Mouse (Mus musculus): ENCODE data around the gene Eral1. TPM values are rescaled to one million over a fixed set of nuclear protein-coding genes. Genes with fewer than 3 reads are reported as not detected.
A peak's percentile ranks its signal among the peaks of the same experiment; 100 is the strongest.

Eral1 gene
- polyA plus RNA-seq, 1 experiment from 2014 or later, result 32.7 TPM

DNA sequence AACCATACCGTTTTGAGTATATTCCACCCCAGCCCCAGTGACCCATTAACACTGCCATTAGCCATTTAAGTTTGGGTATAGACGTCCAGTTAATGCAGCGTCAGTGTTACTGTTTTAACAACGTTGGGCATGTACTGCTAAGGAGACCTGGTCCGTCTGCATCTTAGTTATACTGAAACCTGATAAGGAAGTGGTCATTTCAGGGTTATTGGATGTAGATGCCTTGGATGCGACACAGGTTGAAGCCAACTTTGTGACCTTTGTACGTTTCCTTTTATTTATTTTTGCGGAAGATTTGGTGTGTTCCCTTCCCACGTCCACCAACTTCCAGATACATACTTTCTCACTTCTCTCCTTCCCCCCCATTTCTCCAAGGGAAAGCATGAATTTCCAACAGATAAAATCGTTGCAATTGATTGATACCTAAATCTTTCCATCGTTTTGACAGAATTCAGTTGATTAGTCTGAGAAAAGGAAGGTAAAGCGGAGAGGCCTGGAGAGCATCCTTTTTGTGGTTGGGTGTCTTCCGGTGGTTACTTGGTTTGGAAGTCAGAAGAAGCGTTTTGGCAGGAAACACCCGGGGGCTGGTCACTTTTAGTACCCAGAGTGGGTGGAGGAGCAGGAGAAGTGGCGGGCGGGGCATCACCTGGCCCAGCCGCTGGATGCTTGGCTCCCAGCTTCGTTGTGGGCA lies 34.6 kb upstream of the Eral1 start:
- H3K27me3 ChIP-seq, result no peaks in the 10 kb centered on the region
- peak overlapping the region; percentile 94 for H3K27ac ChIP-seq
- peak overlapping the region; percentile 67 for H3K4me2 ChIP-seq (replicated peaks)
- H3K9ac ChIP-seq (replicated peaks), result peak overlapping the region; percentile 80
- H3K36me3 ChIP-seq, result peaks cover under 1% of the 10 kb centered on the region; the same call in 1 of the 2 replicates
- peak overlapping the region; percentile 69 for H3K4me3 ChIP-seq (replicated peaks)
- no peaks in the 10 kb centered on the region for H3K9me3 ChIP-seq
- no peak for ATAC-seq
- peaks cover 56% of the 10 kb centered on the region for H3K4me1 ChIP-seq (replicated peaks)
- WGBS, result 10% methylated on average over 19 of the region's 19 CpGs

- H3K4me1 ChIP-seq (replicated peaks), result peaks cover 44% of the 10 kb centered on the region
- 64% methylated on average over 2 of the region's 2 CpGs for WGBS
Observed at GRCm38 (mm10) chr11:78113616-78114015, 33.4 kb upstream of the Eral1 start.

DNA sequence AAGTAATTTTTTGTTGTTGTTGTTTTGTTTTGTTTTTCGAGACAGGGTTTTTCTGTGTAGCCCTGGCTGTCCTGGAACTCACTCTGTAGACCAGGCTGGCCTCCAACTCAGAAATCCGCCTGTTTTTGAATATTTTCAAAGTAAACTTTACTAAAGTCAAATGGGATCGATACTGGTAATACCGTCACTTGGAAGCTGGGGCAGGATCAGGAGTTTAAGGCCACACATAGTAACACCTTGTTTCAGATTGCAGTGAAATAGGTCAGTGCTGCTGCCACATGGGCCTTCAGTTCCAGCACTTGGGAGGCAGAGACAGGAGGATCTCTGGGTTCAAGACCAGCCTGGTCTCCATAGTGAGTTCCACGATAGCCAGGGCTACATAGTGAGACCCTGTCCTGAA lies 24.3 kb upstream of the Eral1 start:
- Histone ChIP-seq H3K9ac (replicated peaks) (no peak overlapping the region), H3K36me3 (peaks cover 12% of the 10 kb centered on the region; the same call in 1 of the 2 replicates), H3K9me3 (no peaks in the 10 kb centered on the region), H3K4me3 (replicated peaks) (no peak overlapping the region), H3K4me1 (replicated peaks) (no peaks in the 10 kb centered on the region), H3K4me2 (replicated peaks) (no peak overlapping the region), H3K27me3 (no peaks in the 10 kb centered on the region), H3K27ac (no peak overlapping the region)
- no peak for ATAC-seq
- WGBS, result 97% methylated on average over 5 of the region's 5 CpGs

More at GRCm38 (mm10) chr11:78113616-78114015, 33.4 kb upstream of the Eral1 start:
- no peak overlapping the region for H3K9ac ChIP-seq (replicated peaks)
- no peaks in the 10 kb centered on the region for H3K36me3 ChIP-seq
- no peaks in the 10 kb centered on the region for H3K9me3 ChIP-seq
- peak overlapping the region; percentile 51 for H3K27ac ChIP-seq
- H3K4me2 ChIP-seq (replicated peaks), result no peak overlapping the region
- no peaks in the 10 kb centered on the region for H3K27me3 ChIP-seq
- no peak overlapping the region for H3K4me3 ChIP-seq (replicated peaks)
- ATAC-seq, result no peak

DNA sequence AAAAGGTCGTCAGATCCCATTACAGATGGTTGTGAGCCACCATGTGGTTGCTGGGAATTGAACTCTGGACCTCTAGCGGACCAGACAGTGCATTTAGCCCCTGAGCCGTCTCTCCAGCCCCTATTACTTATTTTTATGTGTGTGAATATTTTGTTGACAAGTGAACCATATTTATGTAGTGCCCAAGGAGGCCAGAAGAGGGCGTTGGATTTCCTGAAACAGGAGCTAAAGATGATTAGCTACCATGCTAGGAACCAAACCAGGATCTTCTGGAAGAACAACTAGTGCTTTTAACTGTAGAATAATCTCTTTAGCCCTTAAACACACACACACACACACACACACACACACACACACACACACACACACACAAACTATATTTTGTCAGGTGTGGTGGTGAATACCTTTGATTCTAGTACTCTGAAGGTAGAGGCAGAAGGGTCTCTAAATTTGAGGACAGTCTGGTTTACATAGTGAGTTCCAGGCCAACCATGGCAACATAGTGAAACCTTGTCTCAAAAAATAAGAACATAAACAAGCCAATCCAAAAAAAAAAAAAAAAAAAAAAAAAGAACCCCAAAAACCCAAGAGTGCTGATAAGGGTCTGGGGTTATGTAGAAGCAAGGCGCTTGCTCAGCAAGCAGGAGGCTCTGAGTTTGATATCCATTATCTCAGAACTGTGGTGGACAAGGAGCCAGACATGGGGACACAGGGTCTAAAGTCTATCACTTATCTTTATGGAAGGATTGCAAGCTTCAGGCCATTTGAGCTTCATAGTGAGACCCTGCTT lies 23.0 kb upstream of the Eral1 start:
- Histone ChIP-seq H3K27ac (no peak overlapping the region), H3K27me3 (no peaks in the 10 kb centered on the region), H3K36me3 (peaks cover 12% of the 10 kb centered on the region; the same call in 1 of the 2 replicates), H3K4me1 (replicated peaks) (peaks cover 3% of the 10 kb centered on the region; the same call in 1 of the 2 replicates), H3K4me2 (replicated peaks) (no peak overlapping the region), H3K9ac (replicated peaks) (no peak overlapping the region), H3K4me3 (replicated peaks) (no peak overlapping the region), H3K9me3 (no peaks in the 10 kb centered on the region)
- 70% methylated on average over 5 of the region's 5 CpGs for WGBS
- no peak for ATAC-seq

DNA sequence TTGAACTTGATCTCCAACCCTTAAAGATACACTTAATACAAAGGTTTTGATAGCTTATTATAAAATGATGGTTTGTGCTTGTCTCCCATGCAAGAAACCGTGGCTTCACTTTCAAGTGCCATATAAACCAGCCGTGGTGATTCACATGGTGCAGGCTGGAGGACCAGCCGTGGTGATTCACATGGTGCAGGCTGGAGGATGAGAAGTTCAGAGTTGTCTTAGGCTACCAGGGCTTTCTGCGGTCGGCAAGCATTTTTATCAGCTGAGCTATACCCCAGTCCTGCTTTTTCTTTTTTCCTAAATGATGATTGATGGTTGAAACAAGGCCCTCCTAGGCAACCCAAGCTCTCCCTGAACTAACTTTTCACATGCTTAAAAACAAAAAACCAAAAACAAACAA lies 22.0 kb upstream of the Eral1 start:
- ATAC-seq, result no peak
- WGBS, result 86% methylated on average over 5 of the region's 5 CpGs
- H3K9ac ChIP-seq (replicated peaks), result no peak overlapping the region

GRCm38 (mm10) chr11:78100746-78101145 lies 20.6 kb upstream of the Eral1 start:
- no peak for ATAC-seq
- 91% methylated on average over 11 of the region's 11 CpGs for WGBS
- no peaks in the 10 kb centered on the region for H3K27me3 ChIP-seq
- H3K4me1 ChIP-seq (replicated peaks), result peaks cover 25% of the 10 kb centered on the region
- no peak overlapping the region for H3K4me2 ChIP-seq (replicated peaks)
- H3K27ac ChIP-seq, result no peak overlapping the region
- H3K36me3 ChIP-seq, result no peaks in the 10 kb centered on the region
- H3K9ac ChIP-seq (replicated peaks), result no peak overlapping the region
- H3K4me3 ChIP-seq (replicated peaks), result no peak overlapping the region
- no peaks in the 10 kb centered on the region for H3K9me3 ChIP-seq

More for the DNA sequence above, 22.0 kb upstream of the Eral1 start:
- Histone ChIP-seq H3K4me1 (replicated peaks) (peaks cover 12% of the 10 kb centered on the region), H3K9me3 (no peaks in the 10 kb centered on the region), H3K4me3 (replicated peaks) (no peak overlapping the region), H3K27me3 (no peaks in the 10 kb centered on the region), H3K36me3 (peaks cover 5% of the 10 kb centered on the region; the same call in 1 of the 2 replicates), H3K4me2 (replicated peaks) (no peak overlapping the region), H3K27ac (no peak overlapping the region)

GRCm38 (mm10) chr11:78097077-78097476 lies 16.9 kb upstream of the Eral1 start:
- H3K36me3 ChIP-seq, result no peaks in the 10 kb centered on the region

GRCm38 (mm10) chr11:78095144-78095516 lies 14.9 kb upstream of the Eral1 start:
- H3K9me3 ChIP-seq, result no peaks in the 10 kb centered on the region
- peak overlapping the region; percentile 90 for H3K27ac ChIP-seq
- H3K27me3 ChIP-seq, result no peaks in the 10 kb centered on the region
- no peak for ATAC-seq
- peaks cover 33% of the 10 kb centered on the region for H3K4me1 ChIP-seq (replicated peaks)
- WGBS, result 31% methylated on average over 5 of the region's 5 CpGs
- no peaks in the 10 kb centered on the region for H3K36me3 ChIP-seq
- H3K4me3 ChIP-seq (replicated peaks), result peak overlapping the region; percentile 88
- H3K9ac ChIP-seq (replicated peaks), result peak overlapping the region; percentile 91
- peak overlapping the region; percentile 93 for H3K4me2 ChIP-seq (replicated peaks)

More at GRCm38 (mm10) chr11:78097077-78097476, 16.9 kb upstream of the Eral1 start:
- Histone ChIP-seq H3K9ac (replicated peaks) (peak overlapping the region; percentile 61), H3K4me1 (replicated peaks) (peaks cover 33% of the 10 kb centered on the region), H3K27me3 (no peaks in the 10 kb centered on the region), H3K9me3 (no peaks in the 10 kb centered on the region), H3K4me2 (replicated peaks) (peak overlapping the region; percentile 46), H3K27ac (0 out of 2 replicates have a peak overlapping the region, but pooled peaks have one; percentile 6), H3K4me3 (replicated peaks) (peak overlapping the region; percentile 24)
- WGBS, result 57% methylated on average over 3 of the region's 3 CpGs
- ATAC-seq, result no peak

- H3K9me3 ChIP-seq, result no peaks in the 10 kb centered on the region
- peak within 1 kb of the TSS; percentile 93 for H3K4me2 ChIP-seq (replicated peaks)
- peaks cover 33% of the 10 kb centered on the region for H3K4me1 ChIP-seq (replicated peaks)
- H3K36me3 ChIP-seq, result no peaks in the 10 kb centered on the region
- ATAC-seq, result peak; percentile 98
- peak within 1 kb of the TSS; percentile 91 for H3K9ac ChIP-seq (replicated peaks)
- peak within 1 kb of the TSS; percentile 90 for H3K27ac ChIP-seq
- WGBS, result under 1% methylated on average over 38 of the region's 38 CpGs
- H3K4me3 ChIP-seq (replicated peaks), result peak within 1 kb of the TSS; percentile 88
- H3K27me3 ChIP-seq, result no peaks in the 10 kb centered on the region
Observed at GRCm38 (mm10) chr11:78094504-78095143, 14.4 kb upstream of the Eral1 start, which contains the start of gene Fam222b. Gene Fam222b (plus strand): TSS chr11:78094660.

- ATAC-seq, result peak; percentile 38
- WGBS, result 55% methylated on average over 11 of the region's 11 CpGs
- Histone ChIP-seq H3K27ac (peak overlapping the region; percentile 90), H3K36me3 (no peaks in the 10 kb centered on the region), H3K9me3 (no peaks in the 10 kb centered on the region), H3K4me2 (replicated peaks) (peak overlapping the region; percentile 93), H3K4me3 (replicated peaks) (peak overlapping the region; percentile 88), H3K4me1 (replicated peaks) (peaks cover 33% of the 10 kb centered on the region), H3K9ac (replicated peaks) (peak overlapping the region; percentile 91), H3K27me3 (no peaks in the 10 kb centered on the region)
Observed at GRCm38 (mm10) chr11:78094137-78094503, 13.9 kb upstream of the Eral1 start.

DNA sequence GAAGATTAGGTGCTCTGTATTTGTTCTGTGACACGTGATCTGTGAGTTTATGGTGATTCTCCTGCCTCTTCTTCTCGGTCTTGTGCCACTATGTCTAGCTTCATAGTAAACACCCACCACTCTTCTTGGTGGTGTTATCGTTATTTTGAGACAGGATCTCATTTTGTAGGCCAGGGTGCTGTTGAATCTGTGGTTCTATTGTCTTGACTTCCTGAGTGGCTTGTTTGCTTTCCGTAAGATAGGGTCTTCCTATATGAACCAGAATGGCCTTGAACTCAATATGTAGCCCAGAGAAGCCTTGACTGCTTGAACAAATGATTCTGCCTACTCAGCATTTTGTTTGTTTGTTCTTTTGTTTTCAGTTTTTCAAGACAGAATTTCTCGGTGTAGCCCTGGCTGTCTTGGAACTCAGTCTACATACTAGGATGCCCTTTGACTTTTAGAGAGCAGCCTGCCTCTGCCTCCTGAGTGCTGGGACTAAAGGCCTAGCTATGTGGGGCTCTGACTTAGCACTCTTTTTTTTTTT lies 7.6 kb upstream of the Eral1 start:
- ATAC-seq, result no peak
- Histone ChIP-seq H3K36me3 (no peaks in the 10 kb centered on the region), H3K27ac (no peak overlapping the region), H3K9me3 (no peaks in the 10 kb centered on the region), H3K9ac (replicated peaks) (no peak overlapping the region), H3K27me3 (no peaks in the 10 kb centered on the region), H3K4me1 (replicated peaks) (no peaks in the 10 kb centered on the region), H3K4me3 (replicated peaks) (no peak overlapping the region), H3K4me2 (replicated peaks) (no peak overlapping the region)
- WGBS, result 86% methylated on average over 5 of the region's 5 CpGs

Measured in midbrain, embryonic 13.5 days (tissue).